In genomic region chr11:67524731-67525130, GRCm38 (mm10) we compare ENCODE assay signal across 17 mouse cellular contexts.
DNase-seq lines count a peak whose midpoint lies in the region; ATAC-seq and TF ChIP-seq lines count a peak whose summit lies in the region.
"Had no signal": no experiment of that assay in that cellular context is flagged by ENCODE, and none has a peak within 500 bp of the region (broad histone marks: within the 10 kb centered on the region; RNA-seq: fewer than 3 reads in every experiment).

No protein-coding gene starts in this region.

- no peaks in the 10 kb centered on the region for H3K9me3 ChIP-seq in heart, embryonic 10.5 days
- no peaks in the 10 kb centered on the region for H3K9me3 ChIP-seq in intestine, embryonic 15.5 days
- no peaks in the 10 kb centered on the region for H3K9me3 ChIP-seq in intestine, embryonic 16.5 days (ENCODE audit: control insufficient read depth, low read length)
- H3K9me3 ChIP-seq in midbrain, embryonic 11.5 days (ENCODE audit: control insufficient read depth, low read length), result no peaks in the 10 kb centered on the region
- no peaks in the 10 kb centered on the region for H3K9me3 ChIP-seq in midbrain, embryonic 16.5 days (replicated peaks; ENCODE audit: control insufficient read depth, low read length, poor library complexity, severe bottlenecking)
- no peaks in the 10 kb centered on the region for H3K9me3 ChIP-seq in stomach, postnatal 0 days (ENCODE audit: control insufficient read depth, low read length)
- H3K9me3 ChIP-seq: hindbrain, embryonic 10.5 days; neural tube, embryonic 12.5 days had no signal

- H3K9ac ChIP-seq in intestine, embryonic 15.5 days, result no peak overlapping the region
- no peak overlapping the region for H3K9ac ChIP-seq in intestine, embryonic 16.5 days (ENCODE audit: low read depth, low read length)
- H3K9ac ChIP-seq in midbrain, embryonic 11.5 days (ENCODE audit: low read length), result no peak overlapping the region
- H3K9ac ChIP-seq in midbrain, embryonic 16.5 days (ENCODE audit: low read depth, low read length), result no peak overlapping the region
- H3K9ac ChIP-seq in stomach, postnatal 0 days (ENCODE audit: low read length), result no peak overlapping the region
- H3K9ac ChIP-seq: limb, embryonic 12.5 days; liver, embryonic 14.5 days; neural tube, embryonic 12.5 days had no signal

- H3K27ac ChIP-seq in heart, embryonic 10.5 days, result peak overlapping the region; percentile 16; the same call in 1 of the 2 replicates
- H3K27ac ChIP-seq in intestine, embryonic 15.5 days, result 0 out of 2 replicates have a peak overlapping the region, but pooled peaks have one; percentile 27
- no peak overlapping the region; the same call in 1 of the 2 replicates for H3K27ac ChIP-seq in intestine, embryonic 16.5 days (ENCODE audit: low read length)
- H3K27ac ChIP-seq in midbrain, embryonic 11.5 days (ENCODE audit: low read depth, low read length), result no peak overlapping the region
- no peak overlapping the region for H3K27ac ChIP-seq in midbrain, embryonic 16.5 days (ENCODE audit: low read length)
- H3K27ac ChIP-seq in stomach, postnatal 0 days (replicated peaks), result peak overlapping the region; percentile 81
- H3K27ac ChIP-seq: hindbrain, embryonic 10.5 days; limb, embryonic 12.5 days; liver, embryonic 14.5 days; neural tube, embryonic 12.5 days had no signal

- H3K36me3 ChIP-seq in heart, embryonic 10.5 days, result no peaks in the 10 kb centered on the region
- H3K36me3 ChIP-seq in intestine, embryonic 15.5 days, result no peaks in the 10 kb centered on the region
- no peaks in the 10 kb centered on the region for H3K36me3 ChIP-seq in intestine, embryonic 16.5 days (ENCODE audit: control insufficient read depth, insufficient read depth, low read length)
- no peaks in the 10 kb centered on the region for H3K36me3 ChIP-seq in midbrain, embryonic 11.5 days (ENCODE audit: control insufficient read depth, insufficient read depth, low read length)
- no peaks in the 10 kb centered on the region for H3K36me3 ChIP-seq in midbrain, embryonic 16.5 days (ENCODE audit: control insufficient read depth, insufficient read depth, low read length)
- no peaks in the 10 kb centered on the region for H3K36me3 ChIP-seq in stomach, postnatal 0 days (ENCODE audit: control insufficient read depth, insufficient read depth, low read length)
- H3K36me3 ChIP-seq: hindbrain, embryonic 10.5 days; limb, embryonic 12.5 days; neural tube, embryonic 12.5 days had no signal

- DNase-seq in heart, embryonic 10.5 days (ENCODE audit: low spot score), result no peak
- DNase-seq in heart, postnatal 10 days, result no peak
- peak; percentile 26 for DNase-seq in midbrain, embryonic 11.5 days (ENCODE audit: low spot score, missing footprints)
- no peak for DNase-seq in stomach, postnatal 0 days (ENCODE audit: low spot score)
- DNase-seq in neural tube, embryonic 10.5 days (ENCODE audit: extremely low spot score, low spot score), result no peak
- DNase-seq: adrenal gland, postnatal 10 days; cerebellum, adult 11 months; cerebellum, postnatal 36 days; thymus, postnatal 14 days had no signal

- 46% methylated on average over 2 of the region's 2 CpGs for WGBS in heart, embryonic 10.5 days
- WGBS in intestine, embryonic 15.5 days, result 32% methylated on average over 2 of the region's 2 CpGs
- WGBS in intestine, embryonic 16.5 days, result 41% methylated on average over 2 of the region's 2 CpGs
- WGBS in midbrain, embryonic 11.5 days, result 69% methylated on average over 2 of the region's 2 CpGs
- WGBS in midbrain, embryonic 16.5 days, result 60% methylated on average over 2 of the region's 2 CpGs
- 34% methylated on average over 2 of the region's 2 CpGs for WGBS in stomach, postnatal 0 days

- ATAC-seq in intestine, embryonic 15.5 days, result no peak
- no peak for ATAC-seq in intestine, embryonic 16.5 days
- no peak for ATAC-seq in midbrain, embryonic 11.5 days (ENCODE audit: low FRiP score)
- no peak for ATAC-seq in midbrain, embryonic 16.5 days
- ATAC-seq in stomach, postnatal 0 days (ENCODE audit: low FRiP score, low TSS enrichment), result no peak

- no peak overlapping the region for H3K4me2 ChIP-seq in intestine, embryonic 15.5 days (replicated peaks)
- no peak overlapping the region for H3K4me2 ChIP-seq in intestine, embryonic 16.5 days (ENCODE audit: low read depth, low read length)
- no peak overlapping the region for H3K4me2 ChIP-seq in midbrain, embryonic 11.5 days
- no peak overlapping the region for H3K4me2 ChIP-seq in midbrain, embryonic 16.5 days (ENCODE audit: low read length)
- H3K4me2 ChIP-seq in stomach, postnatal 0 days (replicated peaks; ENCODE audit: low read depth), result no peak overlapping the region
- H3K4me2 ChIP-seq: limb, embryonic 12.5 days; neural tube, embryonic 12.5 days had no signal

- no peaks in the 10 kb centered on the region for H3K27me3 ChIP-seq in heart, embryonic 10.5 days (ENCODE audit: insufficient read depth, poor library complexity, severe bottlenecking)
- H3K27me3 ChIP-seq in intestine, embryonic 15.5 days (replicated peaks), result no peaks in the 10 kb centered on the region
- no peaks in the 10 kb centered on the region for H3K27me3 ChIP-seq in intestine, embryonic 16.5 days (replicated peaks; ENCODE audit: control insufficient read depth, insufficient read depth, low read length)
- no peaks in the 10 kb centered on the region for H3K27me3 ChIP-seq in midbrain, embryonic 11.5 days (ENCODE audit: control insufficient read depth, insufficient read depth, low read length)
- H3K27me3 ChIP-seq in midbrain, embryonic 16.5 days (ENCODE audit: control insufficient read depth, insufficient read depth, low read depth, low read length), result no peaks in the 10 kb centered on the region
- no peaks in the 10 kb centered on the region for H3K27me3 ChIP-seq in stomach, postnatal 0 days (ENCODE audit: control insufficient read depth, insufficient read depth, low read length)
- H3K27me3 ChIP-seq: limb, embryonic 12.5 days; neural tube, embryonic 12.5 days had no signal

- TF ChIP-seq CTCF in stomach, postnatal 0 days (IDR thresholded peaks at IDR 0.05; ENCODE audit: low read depth), result no peak

- intact Hi-C loops in heart, postnatal 10 days (cut with DNase I), result no loop called here

- H3K4me3 ChIP-seq in heart, embryonic 10.5 days, result no peak overlapping the region
- H3K4me3 ChIP-seq in intestine, embryonic 15.5 days (replicated peaks), result no peak overlapping the region
- no peak overlapping the region for H3K4me3 ChIP-seq in intestine, embryonic 16.5 days (ENCODE audit: low read length)
- H3K4me3 ChIP-seq in midbrain, embryonic 11.5 days (ENCODE audit: low read depth, low read length), result no peak overlapping the region
- H3K4me3 ChIP-seq in midbrain, embryonic 16.5 days (ENCODE audit: low read depth, low read length), result no peak overlapping the region
- no peak overlapping the region for H3K4me3 ChIP-seq in stomach, postnatal 0 days (ENCODE audit: low read depth, low read length)
- H3K4me3 ChIP-seq: hindbrain, embryonic 10.5 days; limb, embryonic 12.5 days; megakaryocyte, embryonic 14.5 days; neural tube, embryonic 12.5 days had no signal

- TF ChIP-seq EP300 in stomach, postnatal 0 days (optimal IDR thresholded peaks at IDR 0.05), result no peak

- H3K4me1 ChIP-seq in heart, embryonic 10.5 days, result peaks cover 41% of the 10 kb centered on the region
- peaks cover 23% of the 10 kb centered on the region for H3K4me1 ChIP-seq in intestine, embryonic 15.5 days (replicated peaks)
- H3K4me1 ChIP-seq in intestine, embryonic 16.5 days (ENCODE audit: control insufficient read depth, insufficient read depth, low read length), result peaks cover 38% of the 10 kb centered on the region
- no peaks in the 10 kb centered on the region for H3K4me1 ChIP-seq in midbrain, embryonic 11.5 days (ENCODE audit: control insufficient read depth, insufficient read depth, low read length)
- H3K4me1 ChIP-seq in midbrain, embryonic 16.5 days (ENCODE audit: control insufficient read depth, insufficient read depth, low read length), result peaks cover 6% of the 10 kb centered on the region
- H3K4me1 ChIP-seq in stomach, postnatal 0 days (replicated peaks; ENCODE audit: control insufficient read depth, insufficient read depth), result peaks cover 7% of the 10 kb centered on the region

Comparison
In these comparisons a context has a peak if more than half of its experiments do, and no peak if none do; other contexts are left out.
1. H3K27ac ChIP-seq: peak in heart, embryonic 10.5 days (single experiment), intestine, embryonic 15.5 days (single experiment) and stomach, postnatal 0 days (single experiment); none in intestine, embryonic 16.5 days (single experiment), midbrain, embryonic 11.5 days (single experiment) and midbrain, embryonic 16.5 days (single experiment).